Mouse (Mus musculus): ENCODE measurements around the gene Cuedc1.

Cuedc1 gene

GRCm38 (mm10) chr11:88118817-88119642 lies 21.2 kb downstream of the Cuedc1 start:
- DNase-seq, result peak; percentile 89

GRCm38 (mm10) chr11:88122545-88122944 lies 24.7 kb downstream of the Cuedc1 start:
- DNase-seq, result no peak

- no peak for DNase-seq
These were observed 25.2 kb downstream of the Cuedc1 start for GRCm38 (mm10) chr11:88123021-88123420.

- DNase-seq, result no peak
These were observed 25.9 kb downstream of the Cuedc1 start for GRCm38 (mm10) chr11:88123731-88124130.

- DNase-seq, result no peak
These were observed 27.6 kb downstream of the Cuedc1 start for GRCm38 (mm10) chr11:88125483-88125882.

- DNase-seq, result no peak
These were observed 28.5 kb downstream of the Cuedc1 start for GRCm38 (mm10) chr11:88126306-88126793.

GRCm38 (mm10) chr11:88128461-88128860 lies 30.6 kb downstream of the Cuedc1 start:
- DNase-seq, result peak; percentile 25

- DNase-seq, result no peak
These were observed 31.4 kb downstream of the Cuedc1 start for GRCm38 (mm10) chr11:88129281-88129680.

GRCm38 (mm10) chr11:88129935-88130334 lies 32.1 kb downstream of the Cuedc1 start:
- DNase-seq, result no peak

GRCm38 (mm10) chr11:88131847-88132246 lies 34.0 kb downstream of the Cuedc1 start:
- DNase-seq, result peak; percentile 83

GRCm38 (mm10) chr11:88135218-88135617 lies 37.4 kb downstream of the Cuedc1 start:
- DNase-seq, result no peak

GRCm38 (mm10) chr11:88137814-88138425 lies 40.1 kb downstream of the Cuedc1 start:
- DNase-seq, result peak; percentile 60

- no peak for DNase-seq
These were observed 41.5 kb downstream of the Cuedc1 start for GRCm38 (mm10) chr11:88139256-88139861.

GRCm38 (mm10) chr11:88140066-88141060 lies 42.5 kb downstream of the Cuedc1 start:
- no peak for DNase-seq

GRCm38 (mm10) chr11:88142362-88142761 lies 44.5 kb downstream of the Cuedc1 start:
- no peak for DNase-seq

- no peak for DNase-seq
These were observed 46.2 kb downstream of the Cuedc1 start for GRCm38 (mm10) chr11:88144100-88144499.

- DNase-seq, result no peak
These were observed 47.6 kb downstream of the Cuedc1 start for GRCm38 (mm10) chr11:88145214-88146006.

- no peak for DNase-seq
These were observed 48.6 kb downstream of the Cuedc1 start for GRCm38 (mm10) chr11:88146264-88147060.

- DNase-seq, result no peak
These were observed 49.5 kb downstream of the Cuedc1 start for GRCm38 (mm10) chr11:88147388-88147787.

GRCm38 (mm10) chr11:88148015-88148637 lies 50.3 kb downstream of the Cuedc1 start:
- DNase-seq, result no peak

All from kidney, postnatal 14 days (tissue).